Mouse (Mus musculus) c-Kit-positive CD71-positive TER-119-negative erythroid progenitor cells, embryonic 14.5 days (primary cell): ENCODE results near the gene Rbpjl.

ENCODE experiments used
- DNase-seq: peaks from one replicate; pipeline ENCODE4 v3.0.0-alpha.2; 2013; ENCODE audit warnings: low read depth

The Rbpjl gene

GRCm38 (mm10) chr2:164429881-164430615, 27.1 kb downstream of the Rbpjl start:
- no peak for DNase-seq

- DNase-seq: no peak
Measured at GRCm38 (mm10) chr2:164430697-164431096, 27.8 kb downstream of the Rbpjl start.

- DNase-seq: no peak
Measured at GRCm38 (mm10) chr2:164431676-164432465, 28.9 kb downstream of the Rbpjl start.

- no peak for DNase-seq
Measured at GRCm38 (mm10) chr2:164432541-164433191, 29.7 kb downstream of the Rbpjl start.

GRCm38 (mm10) chr2:164433278-164433895, 30.4 kb downstream of the Rbpjl start:
- no peak for DNase-seq

GRCm38 (mm10) chr2:164434681-164435080, 31.7 kb downstream of the Rbpjl start:
- no peak for DNase-seq

GRCm38 (mm10) chr2:164435216-164436090, 32.5 kb downstream of the Rbpjl start:
- DNase-seq: no peak

- DNase-seq: no peak
Measured at GRCm38 (mm10) chr2:164436215-164436913, 33.4 kb downstream of the Rbpjl start.

GRCm38 (mm10) chr2:164436961-164437360, 34.0 kb downstream of the Rbpjl start:
- DNase-seq: no peak

- no peak for DNase-seq
Measured at GRCm38 (mm10) chr2:164437710-164438109, 34.8 kb downstream of the Rbpjl start.

GRCm38 (mm10) chr2:164438257-164438656, 35.3 kb downstream of the Rbpjl start:
- no peak for DNase-seq

- no peak for DNase-seq
Measured at GRCm38 (mm10) chr2:164439001-164439421, 36.1 kb downstream of the Rbpjl start.

GRCm38 (mm10) chr2:164440314-164440713, 37.4 kb downstream of the Rbpjl start:
- no peak for DNase-seq

GRCm38 (mm10) chr2:164441155-164441554, 38.2 kb downstream of the Rbpjl start:
- DNase-seq: no peak

- DNase-seq: no peak
Measured at GRCm38 (mm10) chr2:164441731-164442130, 38.8 kb downstream of the Rbpjl start.

- DNase-seq: no peak
Measured at GRCm38 (mm10) chr2:164442315-164443050, 39.5 kb downstream of the Rbpjl start.

- DNase-seq: no peak
Measured at GRCm38 (mm10) chr2:164443051-164443437, 40.1 kb downstream of the Rbpjl start.

GRCm38 (mm10) chr2:164443460-164444000, 40.6 kb downstream of the Rbpjl start, which contains the start of gene Sdc4:
TSS of gene Sdc4 (minus strand) at chr2:164443887.
- no peak for DNase-seq

- no peak for DNase-seq
Measured at GRCm38 (mm10) chr2:164444701-164445100, 41.8 kb downstream of the Rbpjl start.
